Mouse (Mus musculus): ENCODE data around the gene Htr5a.

GRCm38 (mm10) chr5:27878356-27878755 is 36.4 kb downstream of the Htr5a start:
- TF ChIP-seq CTCF (IDR thresholded peaks at IDR 0.05; ENCODE audit: low read depth) (no peak), EP300 (optimal IDR thresholded peaks at IDR 0.05) (no peak)

Measured in stomach, postnatal 0 days (tissue).